Mouse (Mus musculus) embryo, embryonic 10 days (tissue): ENCODE results near the gene A930017K11Rik.

ENCODE experiments used
- DNase-seq: peaks from one replicate; pipeline ENCODE4 v3.0.0-alpha.2; 2015; ENCODE audit warnings: low spot score

A930017K11Rik gene

GRCm38 (mm10) chr17:25958771-25959494, 6.6 kb upstream of the A930017K11Rik start:
- DNase-seq = no peak

- DNase-seq = no peak
Measured at GRCm38 (mm10) chr17:25957586-25958051, 5.3 kb upstream of the A930017K11Rik start.

GRCm38 (mm10) chr17:25956631-25957030, 4.3 kb upstream of the A930017K11Rik start:
- DNase-seq = no peak

- no peak for DNase-seq
Measured at GRCm38 (mm10) chr17:25956201-25956600, 3.8 kb upstream of the A930017K11Rik start.

- no peak for DNase-seq
Measured at GRCm38 (mm10) chr17:25955736-25956135, 3.4 kb upstream of the A930017K11Rik start.

GRCm38 (mm10) chr17:25954671-25955070, 2.3 kb upstream of the A930017K11Rik start:
- no peak for DNase-seq

GRCm38 (mm10) chr17:25953161-25953560, 796 bp upstream of the A930017K11Rik start:
- DNase-seq = no peak

- DNase-seq = no peak
Measured at GRCm38 (mm10) chr17:25951225-25951802, 1.1 kb downstream of the A930017K11Rik start.

- no peak for DNase-seq
Measured at GRCm38 (mm10) chr17:25950706-25951105, 1.7 kb downstream of the A930017K11Rik start.

- DNase-seq = no peak
Measured at GRCm38 (mm10) chr17:25949981-25950380, 2.4 kb downstream of the A930017K11Rik start.

- no peak for DNase-seq
Measured at GRCm38 (mm10) chr17:25948051-25948450, 4.3 kb downstream of the A930017K11Rik start.

GRCm38 (mm10) chr17:25947576-25947975, 4.8 kb downstream of the A930017K11Rik start:
- no peak for DNase-seq

GRCm38 (mm10) chr17:25946891-25947290, 5.5 kb downstream of the A930017K11Rik start:
- DNase-seq = no peak

- DNase-seq = no peak
Measured at GRCm38 (mm10) chr17:25946349-25946748, 6.0 kb downstream of the A930017K11Rik start.

GRCm38 (mm10) chr17:25945517-25946155, 6.7 kb downstream of the A930017K11Rik start:
- DNase-seq = no peak

- no peak for DNase-seq
Measured at GRCm38 (mm10) chr17:25944366-25945163, 7.8 kb downstream of the A930017K11Rik start, which contains the start of the genes Pigq and Nhlrc4. Pigq (minus strand) TSS chr17:25944936. Nhlrc4 (minus strand) TSS chr17:25944961.

- no peak for DNase-seq
Measured at GRCm38 (mm10) chr17:25943769-25944168, 8.6 kb downstream of the A930017K11Rik start.

GRCm38 (mm10) chr17:25943221-25943620, 9.1 kb downstream of the A930017K11Rik start:
- no peak for DNase-seq

- DNase-seq = peak; percentile 25
Measured at GRCm38 (mm10) chr17:25942597-25943151, 9.7 kb downstream of the A930017K11Rik start.

- peak; percentile 84 for DNase-seq
Measured at GRCm38 (mm10) chr17:25941511-25942241, 10.7 kb downstream of the A930017K11Rik start.

GRCm38 (mm10) chr17:25934526-25934925, 17.8 kb downstream of the A930017K11Rik start:
- DNase-seq = no peak
